Mouse (Mus musculus): ENCODE results near the gene Rbp4. TPM values are rescaled to one million over a fixed set of nuclear protein-coding genes. Genes with fewer than 3 reads are reported as not detected.

The Rbp4 gene
- polyA plus RNA-seq, 1 experiment from 2014 or later: 1.1 TPM

- WGBS: 1% methylated on average over 46 of the region's 77 CpGs
- H3K9me3 ChIP-seq (ENCODE audit: control insufficient read depth, low read length): no peaks in the 10 kb centered on the region
These were observed 471 bp downstream of the Rbp4 start for GRCm38 (mm10) chr19:38124401-38125218.

GRCm38 (mm10) chr19:38123921-38124320 is 1.2 kb downstream of the Rbp4 start:
- peak overlapping the region; percentile 97; the same call in 1 of the 2 replicates for H3K4me2 ChIP-seq (replicated peaks; ENCODE audit: low read depth, low read length)
- H3K9me3 ChIP-seq (ENCODE audit: control insufficient read depth, low read length): no peaks in the 10 kb centered on the region
- peaks cover 11% of the 10 kb centered on the region for H3K27me3 ChIP-seq (ENCODE audit: control insufficient read depth, insufficient read depth, low read length)
- peak overlapping the region; percentile 62; the same call in 1 of the 2 replicates for H3K4me3 ChIP-seq (ENCODE audit: low read depth, low read length)
- ATAC-seq (ENCODE audit: low FRiP score) (no peak), DNase-seq (ENCODE audit: low spot score) (no peak)
- 32% methylated on average over 9 of the region's 9 CpGs for WGBS
- H3K9ac ChIP-seq (ENCODE audit: low read depth, low read length): no peak overlapping the region
- H3K4me1 ChIP-seq (replicated peaks; ENCODE audit: control insufficient read depth, insufficient read depth, low read length): no peaks in the 10 kb centered on the region
- no peak overlapping the region for H3K27ac ChIP-seq (ENCODE audit: low read depth, low read length)
- H3K36me3 ChIP-seq (ENCODE audit: control insufficient read depth, insufficient read depth, low read length): no peaks in the 10 kb centered on the region

More at GRCm38 (mm10) chr19:38124401-38125218, 471 bp downstream of the Rbp4 start:
- H3K9ac ChIP-seq (ENCODE audit: low read depth, low read length): peak overlapping the region; percentile 61
- peak overlapping the region; percentile 62 for H3K4me3 ChIP-seq (ENCODE audit: low read depth, low read length)
- peaks cover 11% of the 10 kb centered on the region for H3K27me3 ChIP-seq (ENCODE audit: control insufficient read depth, insufficient read depth, low read length)
- peak; percentile 71 for ATAC-seq (ENCODE audit: low FRiP score)
- H3K4me1 ChIP-seq (replicated peaks; ENCODE audit: control insufficient read depth, insufficient read depth, low read length): no peaks in the 10 kb centered on the region
- peak; percentile 58 for DNase-seq (ENCODE audit: low spot score)
- H3K4me2 ChIP-seq (replicated peaks; ENCODE audit: low read depth, low read length): peak overlapping the region; percentile 97
- no peak overlapping the region for H3K27ac ChIP-seq (ENCODE audit: low read depth, low read length)
- no peaks in the 10 kb centered on the region for H3K36me3 ChIP-seq (ENCODE audit: control insufficient read depth, insufficient read depth, low read length)

GRCm38 (mm10) chr19:38120123-38120760 is 4.8 kb downstream of the Rbp4 start:
- Histone ChIP-seq H3K27ac (ENCODE audit: low read depth, low read length) (no peak overlapping the region), H3K27me3 (ENCODE audit: control insufficient read depth, insufficient read depth, low read length) (peaks cover 8% of the 10 kb centered on the region), H3K4me1 (replicated peaks; ENCODE audit: control insufficient read depth, insufficient read depth, low read length) (no peaks in the 10 kb centered on the region), H3K4me3 (ENCODE audit: low read depth, low read length) (no peak overlapping the region), H3K9ac (ENCODE audit: low read depth, low read length) (no peak overlapping the region), H3K36me3 (ENCODE audit: control insufficient read depth, insufficient read depth, low read length) (no peaks in the 10 kb centered on the region), H3K4me2 (replicated peaks; ENCODE audit: low read depth, low read length) (no peak overlapping the region), H3K9me3 (ENCODE audit: control insufficient read depth, low read length) (no peaks in the 10 kb centered on the region)
- no peak for ATAC-seq (ENCODE audit: low FRiP score)
- WGBS: 79% methylated on average over 5 of the region's 5 CpGs
- no peak for DNase-seq (ENCODE audit: low spot score)

GRCm38 (mm10) chr19:38114834-38115491 is 10.1 kb downstream of the Rbp4 start:
- no peaks in the 10 kb centered on the region for H3K9me3 ChIP-seq (ENCODE audit: control insufficient read depth, low read length)
- H3K27me3 ChIP-seq (ENCODE audit: control insufficient read depth, insufficient read depth, low read length): no peaks in the 10 kb centered on the region
- H3K9ac ChIP-seq (ENCODE audit: low read depth, low read length): no peak overlapping the region
- H3K4me2 ChIP-seq (replicated peaks; ENCODE audit: low read depth, low read length): no peak overlapping the region
- 86% methylated on average over 7 of the region's 7 CpGs for WGBS
- no peaks in the 10 kb centered on the region for H3K36me3 ChIP-seq (ENCODE audit: control insufficient read depth, insufficient read depth, low read length)
- no peak for ATAC-seq (ENCODE audit: low FRiP score)
- H3K27ac ChIP-seq (ENCODE audit: low read depth, low read length): no peak overlapping the region
- no peak for DNase-seq (ENCODE audit: low spot score)
- H3K4me3 ChIP-seq (ENCODE audit: low read depth, low read length): no peak overlapping the region
- H3K4me1 ChIP-seq (replicated peaks; ENCODE audit: control insufficient read depth, insufficient read depth, low read length): no peaks in the 10 kb centered on the region

GRCm38 (mm10) chr19:38112575-38112974 is 12.5 kb downstream of the Rbp4 start:
- no peak overlapping the region for H3K9ac ChIP-seq (ENCODE audit: low read depth, low read length)
- H3K27ac ChIP-seq (ENCODE audit: low read depth, low read length): no peak overlapping the region
- DNase-seq (ENCODE audit: low spot score) (no peak), ATAC-seq (ENCODE audit: low FRiP score) (no peak)
- no peaks in the 10 kb centered on the region for H3K27me3 ChIP-seq (ENCODE audit: control insufficient read depth, insufficient read depth, low read length)
- no peak overlapping the region for H3K4me2 ChIP-seq (replicated peaks; ENCODE audit: low read depth, low read length)
- H3K4me3 ChIP-seq (ENCODE audit: low read depth, low read length): no peak overlapping the region
- H3K9me3 ChIP-seq (ENCODE audit: control insufficient read depth, low read length): no peaks in the 10 kb centered on the region
- no peaks in the 10 kb centered on the region for H3K4me1 ChIP-seq (replicated peaks; ENCODE audit: control insufficient read depth, insufficient read depth, low read length)
- WGBS: 53% methylated on average over 4 of the region's 4 CpGs
- no peaks in the 10 kb centered on the region for H3K36me3 ChIP-seq (ENCODE audit: control insufficient read depth, insufficient read depth, low read length)

GRCm38 (mm10) chr19:38111056-38111455 is 14.0 kb downstream of the Rbp4 start:
- H3K36me3 ChIP-seq (ENCODE audit: control insufficient read depth, insufficient read depth, low read length): no peaks in the 10 kb centered on the region
- WGBS: 76% methylated on average over 8 of the region's 8 CpGs
- H3K9ac ChIP-seq (ENCODE audit: low read depth, low read length): no peak overlapping the region
- no peak overlapping the region for H3K4me3 ChIP-seq (ENCODE audit: low read depth, low read length)
- ATAC-seq (ENCODE audit: low FRiP score): no peak
- no peaks in the 10 kb centered on the region for H3K27me3 ChIP-seq (ENCODE audit: control insufficient read depth, insufficient read depth, low read length)
- no peak overlapping the region for H3K27ac ChIP-seq (ENCODE audit: low read depth, low read length)
- no peaks in the 10 kb centered on the region for H3K9me3 ChIP-seq (ENCODE audit: control insufficient read depth, low read length)
- DNase-seq (ENCODE audit: low spot score): no peak
- H3K4me1 ChIP-seq (replicated peaks; ENCODE audit: control insufficient read depth, insufficient read depth, low read length): no peaks in the 10 kb centered on the region
- no peak overlapping the region for H3K4me2 ChIP-seq (replicated peaks; ENCODE audit: low read depth, low read length)

- no peaks in the 10 kb centered on the region for H3K36me3 ChIP-seq (ENCODE audit: control insufficient read depth, insufficient read depth, low read length)
- no peak overlapping the region for H3K27ac ChIP-seq (ENCODE audit: low read depth, low read length)
- 91% methylated on average over 15 of the region's 15 CpGs for WGBS
- no peak overlapping the region for H3K4me2 ChIP-seq (replicated peaks; ENCODE audit: low read depth, low read length)
- H3K27me3 ChIP-seq (ENCODE audit: control insufficient read depth, insufficient read depth, low read length): no peaks in the 10 kb centered on the region
- DNase-seq (ENCODE audit: low spot score) (no peak), ATAC-seq (ENCODE audit: low FRiP score) (no peak)
- H3K9ac ChIP-seq (ENCODE audit: low read depth, low read length): no peak overlapping the region
- H3K4me3 ChIP-seq (ENCODE audit: low read depth, low read length): no peak overlapping the region
- no peaks in the 10 kb centered on the region for H3K4me1 ChIP-seq (replicated peaks; ENCODE audit: control insufficient read depth, insufficient read depth, low read length)
- H3K9me3 ChIP-seq (ENCODE audit: control insufficient read depth, low read length): no peaks in the 10 kb centered on the region
These were observed 15.4 kb downstream of the Rbp4 start for GRCm38 (mm10) chr19:38109506-38110242.

GRCm38 (mm10) chr19:38107871-38108270 is 17.2 kb downstream of the Rbp4 start:
- Histone ChIP-seq H3K4me2 (replicated peaks; ENCODE audit: low read depth, low read length) (no peak overlapping the region), H3K27me3 (ENCODE audit: control insufficient read depth, insufficient read depth, low read length) (no peaks in the 10 kb centered on the region), H3K36me3 (ENCODE audit: control insufficient read depth, insufficient read depth, low read length) (no peaks in the 10 kb centered on the region), H3K9me3 (ENCODE audit: control insufficient read depth, low read length) (no peaks in the 10 kb centered on the region), H3K4me3 (ENCODE audit: low read depth, low read length) (no peak overlapping the region), H3K4me1 (replicated peaks; ENCODE audit: control insufficient read depth, insufficient read depth, low read length) (no peaks in the 10 kb centered on the region), H3K27ac (ENCODE audit: low read depth, low read length) (no peak overlapping the region), H3K9ac (ENCODE audit: low read depth, low read length) (no peak overlapping the region)
- DNase-seq (ENCODE audit: low spot score): no peak
- no peak for ATAC-seq (ENCODE audit: low FRiP score)
- 92% methylated on average over 4 of the region's 4 CpGs for WGBS

Data from hindbrain, embryonic 11.5 days (tissue).